Mouse (Mus musculus) midbrain, embryonic 10.5 days (tissue): ENCODE results near the gene 1600015I10Rik. TPM values are rescaled to one million over a fixed set of nuclear protein-coding genes. Genes with fewer than 3 reads are reported as not detected.

Experiments
- DNase-seq: peaks from one replicate; pipeline ENCODE4 v3.0.0-alpha.2; 2017; ENCODE audit warnings: low spot score
- H3K27ac ChIP-seq: fragments of 300-500 bp; sonication (generic); replicated peaks from 2 replicates; pipeline ENCODE4 v1.5.1; 2016; ENCODE audit warnings: mild to moderate bottlenecking
- H3K27me3 ChIP-seq: fragments of 300-500 bp; sonication (generic); 2 replicates; pipeline ENCODE4 v1.6.1; 2016; ENCODE audit warnings: low read depth, mild to moderate bottlenecking; ENCODE audit not compliant: poor library complexity, severe bottlenecking
- H3K36me3 ChIP-seq: fragments of 300-500 bp; sonication (generic); 2 replicates; pipeline ENCODE4 v1.6.1; 2016; ENCODE audit warnings: mild to moderate bottlenecking, moderate library complexity
- H3K4me1 ChIP-seq: fragments of 300-500 bp; sonication (generic); 2 replicates; pipeline ENCODE4 v1.6.1; 2016
- H3K4me3 ChIP-seq: fragments of 300-500 bp; sonication (generic); 2 replicates; pipeline ENCODE4 v1.5.1; 2016; ENCODE audit warnings: mild to moderate bottlenecking, moderate library complexity
- H3K9me3 ChIP-seq: fragments of 300-500 bp; sonication (generic); replicated peaks from 2 replicates; pipeline ENCODE4 v1.6.1; 2016; ENCODE audit warnings: mild to moderate bottlenecking
- WGBS: fragments of 180-500 bp; shearing (Covaris S2); methylation state at CpG from one replicate; pipeline ENCODE4 v1.1.7; 2016; 5-methylcytosine and 5-hydroxymethylcytosine counted together
- polyA plus RNA-seq: library from polyadenylated mRNA; unstranded; fragments of >200 nt; fragmentation: Nextera tagmentation; extraction: Ambion mirVana; gene quantifications from 2 replicates; pipeline ENCODE4 v1.2.1, GENCODE M21; 2016

1600015I10Rik gene
- polyA plus RNA-seq, 1 experiment from 2014 or later, result not detected

DNA sequence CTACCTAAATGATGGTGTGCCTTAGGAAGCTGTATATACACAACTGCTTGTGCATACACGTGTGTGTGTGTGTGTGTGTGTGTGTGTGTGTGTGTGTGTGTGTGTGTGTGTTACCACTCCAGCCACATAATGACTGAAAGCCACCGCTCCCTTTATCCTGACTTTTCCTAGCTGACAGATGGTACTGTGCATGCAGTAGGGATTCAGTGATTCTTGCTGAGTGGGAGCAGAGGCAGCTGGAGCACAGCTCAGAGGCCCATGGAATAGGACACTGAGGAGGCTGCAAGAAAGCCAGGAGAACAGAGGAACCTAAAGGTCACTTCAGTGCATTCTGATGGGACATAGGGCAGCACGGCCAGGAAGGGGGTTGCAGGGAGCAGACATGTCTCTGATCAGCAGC lies 52.6 kb downstream of the 1600015I10Rik start:
- H3K27me3 ChIP-seq, result no peaks in the 10 kb centered on the region
- H3K4me3 ChIP-seq, result no peak overlapping the region
- 72% methylated on average over 3 of the region's 3 CpGs for WGBS
- H3K4me1 ChIP-seq, result no peaks in the 10 kb centered on the region
- H3K9me3 ChIP-seq, result no peaks in the 10 kb centered on the region
- no peak overlapping the region for H3K27ac ChIP-seq
- H3K36me3 ChIP-seq, result no peaks in the 10 kb centered on the region
- no peak for DNase-seq

Other genes starting within 250 kb of the 1600015I10Rik start
- gene Gimap4, start 245.3 kb upstream of the 1600015I10Rik start, polyA plus RNA-seq, result 5.2 and 5.6 TPM in 2 replicates
- gene Gimap6, start 221.7 kb upstream of the 1600015I10Rik start, polyA plus RNA-seq, result 6.7 and 8.4 TPM in 2 replicates
- gene Gm28053, start 211.3 kb upstream of the 1600015I10Rik start, polyA plus RNA-seq, result 0.49 and 1.2 TPM in 2 replicates
- not detected in 2 replicates for gene Gimap7, start 211.3 kb upstream of the 1600015I10Rik start, polyA plus RNA-seq
- 4.6 and 5.7 TPM in 2 replicates for gene Gimap1, start 190.8 kb upstream of the 1600015I10Rik start, polyA plus RNA-seq
- 0.96 and 1.0 TPM in 2 replicates for gene Gimap5, start 183.7 kb upstream of the 1600015I10Rik start, polyA plus RNA-seq
- gene Gimap3, start 159.0 kb upstream of the 1600015I10Rik start, polyA plus RNA-seq, result not detected in 2 replicates
- 10.9 and 14.4 TPM in 2 replicates for gene Tmem176a, start 89.0 kb upstream of the 1600015I10Rik start, polyA plus RNA-seq
- 24.0 and 46.1 TPM in 2 replicates for gene Tmem176b, start 88.4 kb upstream of the 1600015I10Rik start, polyA plus RNA-seq
- gene Aoc1, start 57.0 kb upstream of the 1600015I10Rik start, polyA plus RNA-seq, result not detected in 2 replicates
- gene Doxl2, start 45.1 kb downstream of the 1600015I10Rik start, polyA plus RNA-seq, result not detected in 2 replicates
- not detected in 2 replicates for gene Svs1, start 57.0 kb downstream of the 1600015I10Rik start, polyA plus RNA-seq
- 0.79 and 0.96 TPM in 2 replicates for gene Gpnmb, start 106.7 kb downstream of the 1600015I10Rik start, polyA plus RNA-seq
- gene Malsu1, start 143.9 kb downstream of the 1600015I10Rik start, polyA plus RNA-seq, result 65.0 and 71.1 TPM in 2 replicates